Mouse (Mus musculus) cerebellum, adult 18-20 months (tissue): ENCODE measurements around the gene Mrps12.

Experiments used
- DNase-seq, 2 experiments: peaks; one replicate each; pipeline ENCODE4 v3.0.0; 2021

Mrps12 gene

DNA sequence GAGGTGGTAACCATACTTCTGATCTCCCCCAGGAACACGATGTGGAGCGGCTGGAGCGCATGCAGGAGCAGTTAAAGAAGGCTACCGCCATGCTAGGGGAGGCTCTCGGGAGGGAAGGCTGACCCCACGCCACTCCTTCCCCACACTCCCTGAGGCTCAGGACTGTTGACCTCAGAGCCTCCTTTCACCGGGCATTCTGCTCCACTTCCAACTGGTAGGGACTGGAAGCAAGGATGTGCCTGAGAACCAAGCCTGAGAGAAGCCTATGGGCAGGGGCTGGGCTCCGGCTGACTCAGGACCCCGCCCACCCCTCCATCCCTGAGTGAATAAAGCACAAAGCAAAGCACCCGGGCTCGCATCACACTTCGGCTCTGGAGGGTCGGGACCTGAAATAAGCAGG, 17.0 kb upstream of the Mrps12 start:
- no peak for DNase-seq

- DNase-seq = no peak
Observed at GRCm38 (mm10) chr7:28756079-28756478, 14.5 kb upstream of the Mrps12 start, which contains the start of gene Ccer2. Gene Ccer2, plus strand, starts transcription at chr7:28756174.

DNA sequence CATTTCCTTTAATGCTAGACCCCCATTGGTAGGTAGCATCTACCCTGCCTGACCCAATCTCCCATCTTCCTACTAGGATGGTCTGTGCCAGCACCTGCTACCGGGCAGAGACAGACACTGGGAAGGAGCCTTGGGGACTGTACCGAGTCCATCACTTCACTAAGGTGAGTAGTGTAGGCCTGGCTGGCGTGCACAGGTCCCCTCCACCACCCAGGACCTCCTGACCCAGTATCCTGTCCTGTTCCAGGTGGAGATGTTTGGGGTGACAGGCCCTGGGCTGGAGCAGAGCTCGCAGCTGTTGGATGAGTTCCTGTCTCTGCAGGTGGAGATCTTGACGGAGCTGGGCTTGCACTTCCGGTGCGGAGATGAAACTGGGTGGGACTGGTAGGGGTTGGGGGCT, 8.3 kb upstream of the Mrps12 start:
- DNase-seq = no peak

- DNase-seq = no peak
Observed at GRCm38 (mm10) chr7:28741368-28741708, 282 bp downstream of the Mrps12 start.

DNA sequence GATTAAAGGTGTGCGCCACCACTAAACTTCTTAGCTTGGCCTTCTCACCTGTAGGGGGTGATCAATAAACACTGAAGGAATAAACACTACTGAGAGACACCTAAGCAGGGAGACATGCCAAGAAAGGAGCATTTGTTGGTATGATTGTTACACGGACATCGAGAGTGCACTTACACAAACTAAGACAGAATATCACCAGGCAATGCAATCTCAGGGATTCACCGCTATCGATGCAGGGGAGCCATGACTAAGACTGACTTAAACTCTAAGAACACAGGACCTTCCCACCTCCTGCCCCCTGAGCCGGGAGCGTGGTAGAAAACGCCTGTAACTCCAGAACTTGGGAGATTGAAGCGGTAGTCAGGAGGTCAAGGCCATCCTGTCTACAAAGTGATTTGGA, 671 bp downstream of the Mrps12 start:
- no peak for DNase-seq

DNA sequence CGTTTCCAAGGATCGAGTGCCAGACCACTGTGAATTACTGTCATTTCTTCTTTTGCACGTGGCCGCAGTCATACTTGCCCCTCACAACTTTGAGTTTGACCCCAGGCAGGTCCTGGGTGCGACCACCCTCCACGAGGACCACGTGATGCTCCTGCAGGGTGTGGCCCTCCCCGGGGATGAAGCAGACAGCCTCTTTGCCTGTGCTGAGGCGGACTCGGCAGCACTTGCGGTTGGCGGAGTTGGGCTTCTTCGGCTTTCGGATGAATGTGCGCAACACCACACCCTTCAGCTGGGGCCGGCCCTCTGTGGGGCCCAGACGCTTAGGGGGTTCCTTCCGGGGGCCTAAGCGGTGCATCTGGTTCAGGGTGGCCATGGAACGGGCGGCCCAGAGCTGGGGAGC, 1.8 kb downstream of the Mrps12 start:
- no peak for DNase-seq

DNA sequence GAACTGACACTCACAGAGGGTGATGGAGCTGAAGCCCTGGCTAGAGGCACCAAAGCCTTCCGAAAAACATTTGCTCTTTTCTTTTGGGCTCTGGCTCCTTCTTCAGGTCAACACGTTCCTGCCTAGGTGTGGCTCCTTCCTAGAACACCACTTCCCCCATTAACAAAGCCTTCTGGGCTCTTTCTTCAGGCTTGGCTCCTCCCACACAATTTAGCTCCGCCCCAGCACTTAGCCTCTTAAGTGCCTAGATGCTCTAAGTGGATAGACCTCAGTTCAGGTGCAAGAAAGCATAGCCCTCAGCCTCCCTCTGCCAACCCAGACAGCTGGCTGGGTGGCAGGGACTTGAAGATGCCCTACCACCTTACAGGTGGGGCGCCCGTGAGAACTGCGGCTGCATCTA, 5.9 kb downstream of the Mrps12 start:
- DNase-seq = no peak

GRCm38 (mm10) chr7:28733211-28733610, 8.4 kb downstream of the Mrps12 start:
- no peak for DNase-seq

GRCm38 (mm10) chr7:28732341-28733142, 9.1 kb downstream of the Mrps12 start:
- peak; percentile 68 to 81 for DNase-seq

GRCm38 (mm10) chr7:28727649-28728340, 13.8 kb downstream of the Mrps12 start:
- DNase-seq = peak in 1 of 2 experiments; percentile 26

DNA sequence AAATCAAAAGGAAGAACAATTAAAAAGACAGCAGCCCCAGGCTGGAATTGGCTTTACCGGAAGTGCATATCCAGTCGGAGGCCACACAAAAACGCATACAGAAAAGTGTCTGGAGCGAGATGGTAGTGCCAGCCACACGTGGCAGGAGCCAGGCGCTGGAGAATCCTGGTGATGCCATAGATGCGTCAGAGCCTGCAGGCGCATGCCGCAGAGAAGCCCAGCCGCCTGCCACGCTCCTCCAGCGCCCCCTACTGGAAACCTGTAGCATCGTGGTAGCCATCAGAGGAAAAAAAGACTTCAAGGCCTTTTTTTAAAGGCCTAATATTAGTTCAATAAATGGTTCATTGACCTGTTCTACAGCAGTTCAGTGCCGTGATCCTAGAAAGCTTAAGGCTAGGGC, 15.0 kb downstream of the Mrps12 start:
- peak; percentile 87 to 88 for DNase-seq

GRCm38 (mm10) chr7:28724613-28725012, 17.0 kb downstream of the Mrps12 start:
- DNase-seq = no peak

GRCm38 (mm10) chr7:28722079-28722478, 19.5 kb downstream of the Mrps12 start:
- DNase-seq = no peak

GRCm38 (mm10) chr7:28720753-28721537, 20.7 kb downstream of the Mrps12 start:
- DNase-seq = no peak

GRCm38 (mm10) chr7:28719650-28720049, 22.0 kb downstream of the Mrps12 start:
- no peak for DNase-seq

GRCm38 (mm10) chr7:28719159-28719558, 22.5 kb downstream of the Mrps12 start:
- no peak for DNase-seq

GRCm38 (mm10) chr7:28717726-28718125, 23.9 kb downstream of the Mrps12 start:
- DNase-seq = no peak

GRCm38 (mm10) chr7:28716590-28717281, 24.9 kb downstream of the Mrps12 start, which contains the start of gene Fbxo17:
Gene Fbxo17, plus strand, starts transcription at chr7:28716804.
- peak; percentile 60 to 68 for DNase-seq

DNA sequence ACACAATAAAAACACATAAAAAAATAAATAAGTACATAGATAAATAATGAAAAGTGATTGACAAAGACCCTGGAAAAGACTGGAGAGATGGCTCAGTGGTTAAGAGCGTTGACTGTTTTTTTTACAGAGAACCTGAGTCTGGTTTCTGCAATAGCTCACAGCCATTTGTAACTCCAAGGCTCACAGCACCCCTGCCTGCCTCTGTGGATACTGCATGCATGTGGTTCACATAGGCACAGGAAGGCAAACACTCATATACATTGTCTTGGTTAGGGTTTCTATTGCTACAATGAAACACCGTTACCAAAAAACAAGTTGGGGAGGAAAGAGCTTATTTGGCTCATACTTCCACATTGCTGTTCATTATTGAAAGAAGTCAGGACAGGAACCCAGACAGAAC, 26.0 kb downstream of the Mrps12 start:
- DNase-seq = no peak

- no peak for DNase-seq
Observed at GRCm38 (mm10) chr7:28714667-28715066, 27.0 kb downstream of the Mrps12 start.

GRCm38 (mm10) chr7:28710962-28711361, 30.7 kb downstream of the Mrps12 start:
- DNase-seq = no peak

GRCm38 (mm10) chr7:28709454-28709853, 32.2 kb downstream of the Mrps12 start:
- DNase-seq = no peak

GRCm38 (mm10) chr7:28702601-28703143, 38.9 kb downstream of the Mrps12 start:
- DNase-seq = no peak
